Mouse (Mus musculus) thymus, adult 2 months (tissue): ENCODE measurements around the gene Tle6. TPM values are rescaled to one million over a fixed set of nuclear protein-coding genes. Genes with fewer than 3 reads are reported as not detected.

Experiments
- DNase-seq: peaks from one replicate; pipeline ENCODE4 v3.0.0; 2021
- H3K27ac ChIP-seq: fragments of 200-500 bp; 2 replicates; pipeline ENCODE4 v1.5.1; 2012; ENCODE audit warnings: low read length, control low read depth; ENCODE audit not compliant: control insufficient read depth, insufficient read depth
- H3K27me3 ChIP-seq: fragments of 200-500 bp; 2 replicates; pipeline ENCODE4 v1.6.1; 2012; ENCODE audit warnings: mild to moderate bottlenecking, low read length, moderate library complexity, mixed read lengths; ENCODE audit not compliant: control insufficient read depth, insufficient read depth
- H3K36me3 ChIP-seq: fragments of 200-500 bp; 2 replicates; pipeline ENCODE4 v1.6.1; 2012; ENCODE audit warnings: mild to moderate bottlenecking, low read length, moderate library complexity; ENCODE audit not compliant: control insufficient read depth, insufficient read depth
- H3K4me1 ChIP-seq: fragments of 200-500 bp; replicated peaks from 2 replicates; pipeline ENCODE4 v1.6.1; 2012; ENCODE audit warnings: low read length; ENCODE audit not compliant: control insufficient read depth, insufficient read depth
- H3K4me3 ChIP-seq: fragments of 200-500 bp; 2 replicates; pipeline ENCODE4 v1.5.1; 2012; ENCODE audit warnings: mild to moderate bottlenecking, low read length, control low read depth, moderate library complexity; ENCODE audit not compliant: control insufficient read depth, insufficient read depth
- CTCF ChIP-seq: fragments of 200-500 bp; IDR thresholded peaks from 2 replicates; pipeline ENCODE4 v1.5.1; 2012; ENCODE audit warnings: mild to moderate bottlenecking, control low read depth, low read length, moderate library complexity, borderline replicate concordance; ENCODE audit not compliant: control insufficient read depth, poor library complexity, insufficient read depth; ENCODE audit errors: extremely low read depth
- POLR2A ChIP-seq: fragments of 200-500 bp; IDR thresholded peaks from 2 replicates; pipeline ENCODE4 v1.6.1; 2012; ENCODE audit warnings: mild to moderate bottlenecking, low read length, control low read depth, moderate library complexity; ENCODE audit not compliant: control insufficient read depth, poor library complexity, insufficient read depth; ENCODE audit errors: extremely low read depth
- WGBS: fragments of 180-500 bp; shearing (Covaris S2); methylation state at CpG from one replicate; pipeline ENCODE4 v1.1.7; 2018; 5-methylcytosine and 5-hydroxymethylcytosine counted together
- polyA plus RNA-seq: library from polyadenylated mRNA; depleted of rRNA; stranded (reverse); fragments of >200 nt; gene quantifications from 2 replicates; pipeline ENCODE4 v1.2.3, GENCODE M21; 2012

Tle6 gene
- polyA plus RNA-seq, 1 experiment, result 28.8 TPM

DNA sequence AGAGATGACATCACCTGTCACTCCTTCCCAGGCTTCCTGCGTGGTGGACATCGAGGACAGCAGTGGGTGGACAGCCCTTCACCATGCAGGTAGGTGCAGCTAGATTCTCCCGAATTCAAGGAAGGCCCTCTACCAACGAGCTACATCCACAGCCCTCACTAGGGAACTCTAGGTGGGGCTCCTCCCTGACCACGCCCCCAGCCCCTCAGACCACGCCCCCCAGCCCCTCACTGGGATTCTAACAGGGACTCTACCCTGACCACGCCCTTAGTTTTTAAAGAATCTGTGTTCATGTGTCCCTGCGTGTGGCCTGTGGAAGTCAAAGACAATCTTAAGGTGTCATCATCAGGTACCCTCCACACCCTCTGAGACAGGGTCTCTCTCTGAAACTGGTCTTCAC, 35.5 kb upstream of the Tle6 start:
- H3K36me3 ChIP-seq, result no peaks in the 10 kb centered on the region
- H3K27me3 ChIP-seq, result no peaks in the 10 kb centered on the region
- 47% methylated on average over 8 of the region's 8 CpGs for WGBS
- H3K4me3 ChIP-seq, result no peak overlapping the region
- TF ChIP-seq CTCF (no peak), POLR2A (no peak)
- H3K4me1 ChIP-seq, result peaks cover 11% of the 10 kb centered on the region
- no peak overlapping the region for H3K27ac ChIP-seq
- no peak for DNase-seq

DNA sequence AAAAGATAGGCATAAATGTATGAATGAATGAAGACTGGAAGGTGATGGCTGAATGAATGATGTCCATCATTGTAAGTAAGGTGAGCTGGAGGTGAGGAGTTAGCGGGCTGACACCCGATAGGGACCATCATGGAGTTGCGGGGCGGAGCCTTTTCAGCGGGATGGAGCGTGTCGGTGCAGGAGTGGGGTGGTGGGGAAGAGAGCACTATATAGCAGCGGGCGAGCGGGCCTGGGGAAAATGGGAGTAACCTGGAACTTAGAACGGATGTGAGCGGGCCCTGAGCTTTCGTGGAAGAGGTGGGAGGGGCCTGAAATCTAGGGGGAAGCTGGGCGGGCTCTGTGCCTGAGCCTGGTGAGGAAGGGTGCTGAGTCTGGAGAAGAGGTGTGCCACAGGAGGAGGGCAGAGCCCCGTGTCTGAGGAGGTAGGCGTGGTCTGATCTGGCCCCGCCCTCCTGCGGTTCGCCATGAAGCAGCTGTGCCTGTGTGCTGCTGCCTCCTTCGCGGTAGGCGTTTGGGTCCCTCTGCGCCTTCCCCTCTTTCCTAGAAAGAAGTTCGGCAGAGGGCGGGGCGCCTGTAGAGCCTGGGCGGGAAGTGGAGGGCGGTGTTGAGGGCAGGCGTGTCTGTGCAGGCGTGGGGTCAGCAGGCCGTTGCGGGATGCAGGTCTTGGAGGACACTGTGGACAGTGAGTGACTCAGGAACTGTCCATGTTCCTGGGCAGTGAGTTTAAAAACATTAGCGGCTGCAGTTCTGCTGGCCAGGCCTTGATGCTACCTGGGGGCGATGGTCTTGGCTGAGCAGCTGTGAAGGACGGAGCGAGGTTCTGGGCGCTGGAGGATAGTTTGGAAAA, 32.6 kb upstream of the Tle6 start:
- H3K4me1 ChIP-seq, result peaks cover 11% of the 10 kb centered on the region
- H3K4me3 ChIP-seq, result 0 out of 2 replicates have a peak overlapping the region, but pooled peaks have one; percentile 1
- H3K27ac ChIP-seq, result no peak overlapping the region
- H3K27me3 ChIP-seq, result no peaks in the 10 kb centered on the region
- TF ChIP-seq CTCF (0 out of 2 replicates have a peak, but pooled peaks have one; percentile 20), POLR2A (no peak)
- no peaks in the 10 kb centered on the region for H3K36me3 ChIP-seq
- peak; percentile 88 for DNase-seq
- 8% methylated on average over 37 of the region's 37 CpGs for WGBS

- Histone ChIP-seq H3K4me1 (peaks cover 20% of the 10 kb centered on the region), H3K36me3 (no peaks in the 10 kb centered on the region), H3K27me3 (no peaks in the 10 kb centered on the region), H3K4me3 (peak within 1 kb of the TSS; percentile 81), H3K27ac (peak within 1 kb of the TSS; percentile 77)
- no peak for DNase-seq
- 91% methylated on average over 16 of the region's 16 CpGs for WGBS
- no peak for TF ChIP-seq CTCF
These were observed 27.5 kb upstream of the Tle6 start, which contains the start of gene Ankrd24 for GRCm38 (mm10) chr10:81628390-81628789. Gene Ankrd24, plus strand, starts transcription at chr10:81628540.

DNA sequence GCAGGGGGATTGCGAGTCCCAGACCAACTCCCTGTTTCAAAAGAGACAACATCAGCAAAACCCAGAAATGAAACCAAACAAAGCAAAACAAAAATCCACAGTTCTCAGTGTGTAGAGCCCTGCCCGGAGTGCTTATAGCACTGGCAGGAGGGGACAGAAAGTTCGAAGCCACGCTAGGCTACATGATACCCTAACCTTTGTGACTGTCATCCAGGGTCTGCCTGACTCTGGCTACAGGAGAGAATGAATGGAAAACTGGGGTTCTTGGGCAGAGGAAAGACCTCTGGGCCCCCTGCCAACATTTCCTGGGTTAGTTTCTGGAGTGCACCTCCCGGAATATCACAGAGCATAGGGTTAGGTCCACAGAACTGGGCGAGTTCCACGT, 27.0 kb upstream of the Tle6 start:
- TF ChIP-seq POLR2A (no peak), CTCF (no peak)
- DNase-seq, result no peak
- no peaks in the 10 kb centered on the region for H3K27me3 ChIP-seq
- WGBS, result 36% methylated on average over 7 of the region's 7 CpGs
- H3K4me3 ChIP-seq, result peak overlapping the region; percentile 81
- H3K36me3 ChIP-seq, result no peaks in the 10 kb centered on the region
- H3K27ac ChIP-seq, result peak overlapping the region; percentile 77
- H3K4me1 ChIP-seq, result peaks cover 17% of the 10 kb centered on the region

GRCm38 (mm10) chr10:81626994-81627835, 26.3 kb upstream of the Tle6 start, which contains the start of gene Sirt6:
Gene Sirt6, minus strand, starts transcription at chr10:81627797.
- 4% methylated on average over 40 of the region's 40 CpGs for WGBS
- peaks cover 17% of the 10 kb centered on the region for H3K4me1 ChIP-seq
- H3K4me3 ChIP-seq, result peak within 1 kb of the TSS; percentile 81
- no peak for TF ChIP-seq CTCF
- TF ChIP-seq POLR2A, result peak; percentile 84
- no peaks in the 10 kb centered on the region for H3K27me3 ChIP-seq
- H3K27ac ChIP-seq, result peak within 1 kb of the TSS; percentile 77
- peak; percentile 91 for DNase-seq
- H3K36me3 ChIP-seq, result 0 out of 2 replicates have a peak, but pooled peaks cover 4% of the 10 kb centered on the region
